Mouse (Mus musculus) ES-E14 (cell line): ENCODE measurements at regions not wholly inside any gene's neighbourhood (a gene's known extent, or its start where the extent isn't known, plus 50 kb on each side); places are given as distances from the start of the nearest gene placed in this dataset.

Experiments used
- DNase-seq: peaks from one replicate; pipeline ENCODE4 v3.0.0-alpha.2; 2013; ENCODE audit warnings: low read depth, low spot score
- H3K27ac ChIP-seq: 2 replicates; pipeline ENCODE4 v1.5.1; 2012; ENCODE audit warnings: low read depth, mild to moderate bottlenecking, low read length, moderate library complexity, mixed read lengths; ENCODE audit not compliant: poor library complexity, insufficient read depth, severe bottlenecking
- H3K36me3 ChIP-seq: 2 replicates; pipeline ENCODE4 v1.6.1; 2012; ENCODE audit warnings: mild to moderate bottlenecking, low read length, moderate library complexity, mixed read lengths; ENCODE audit not compliant: control insufficient read depth, poor library complexity, insufficient read depth, severe bottlenecking
- H3K4me1 ChIP-seq, 2 experiments: fragments of 150-350 bp in 1 of 2; sonication (generic) in 1 of 2; 2 replicates each; pipeline ENCODE4 v1.6.1; 2012; ENCODE audit warnings: low read length in 2 of 2, mild to moderate bottlenecking in 1 of 2, mixed read lengths in 1 of 2; ENCODE audit not compliant: control insufficient read depth in 2 of 2, insufficient read depth in 2 of 2, poor library complexity in 1 of 2
- H3K4me3 ChIP-seq, 2 experiments: fragments of 150-350 bp in 1 of 2; sonication (generic) in 1 of 2; 2 replicates each; pipeline ENCODE4 v1.5.1; 2012; ENCODE audit warnings: low read length in 2 of 2, low read depth in 1 of 2, mild to moderate bottlenecking in 1 of 2, mixed read lengths in 1 of 2; ENCODE audit not compliant: insufficient read depth in 1 of 2, poor library complexity in 1 of 2, severe bottlenecking in 1 of 2
- H3K9ac ChIP-seq: 2 replicates; pipeline ENCODE4 v1.6.1; 2012; ENCODE audit warnings: low read depth, mild to moderate bottlenecking, low read length, mixed read lengths; ENCODE audit not compliant: poor library complexity, insufficient read depth, severe bottlenecking
- H3K9me3 ChIP-seq: fragments of 150-350 bp; sonication (generic); 2 replicates; pipeline ENCODE4 v1.6.1; 2012; ENCODE audit warnings: low read depth, mild to moderate bottlenecking, low read length; ENCODE audit not compliant: control insufficient read depth, insufficient read depth
- CHD2 ChIP-seq: IDR thresholded peaks from 2 replicates; pipeline ENCODE4 v1.6.1; 2014; ENCODE audit warnings: mild to moderate bottlenecking, low read depth, low read length, inconsistent platforms
- HCFC1 ChIP-seq: IDR thresholded peaks from 2 replicates; pipeline ENCODE4 v1.6.1; 2012; ENCODE audit warnings: low read length, inconsistent platforms, borderline replicate concordance; ENCODE audit not compliant: insufficient read depth
- MAFK ChIP-seq: IDR thresholded peaks from 2 replicates; pipeline ENCODE4 v1.6.1; 2014; ENCODE audit warnings: mild to moderate bottlenecking, low read depth, low read length, inconsistent platforms; ENCODE audit not compliant: insufficient read depth
- ZC3H11A ChIP-seq: IDR thresholded peaks from 2 replicates; pipeline ENCODE4 v1.6.1; 2012; ENCODE audit warnings: low read depth, mild to moderate bottlenecking, inconsistent platforms, low read length, borderline replicate concordance
- ZNF384 ChIP-seq: IDR thresholded peaks from 2 replicates; pipeline ENCODE4 v1.6.1; 2012; ENCODE audit warnings: low read depth, low read length, inconsistent platforms
- in situ Hi-C, 2 experiments: fragments of 600-800 bp; cut with MboI; formaldehyde crosslinking; loops; one replicate each; pipeline ENCODE4 v1.15.1; 2025; ENCODE audit warnings: low sequenced_read_pairs in 2 of 2, inconsistent platforms in 1 of 2; ENCODE audit not compliant: unreplicated experiment in 2 of 2

DNA sequence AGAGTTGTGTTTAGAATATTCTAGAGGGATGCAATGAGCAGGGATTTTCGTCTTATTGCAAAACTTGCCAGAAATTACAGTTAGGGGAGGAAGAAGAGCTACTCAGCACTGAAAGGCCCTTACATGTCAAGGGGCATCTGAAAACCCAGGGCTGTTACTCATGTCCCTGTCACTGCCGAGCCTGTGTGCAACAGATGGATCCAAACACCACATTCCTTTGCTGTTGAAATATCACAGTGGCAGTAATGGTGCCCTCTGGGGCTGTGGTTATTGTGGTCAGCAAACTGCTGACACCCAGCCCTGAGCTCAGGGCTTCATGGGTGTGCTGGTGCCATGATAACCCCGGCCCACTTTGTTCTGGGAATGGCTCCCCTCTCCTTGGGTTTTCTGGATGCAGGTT is 114.3 kb upstream of the Ercc6l2 start:
- no peak overlapping the region for H3K4me3 ChIP-seq
- no peaks in the 10 kb centered on the region; a peak in 1 of 4 replicates for H3K4me1 ChIP-seq
- TF ChIP-seq ZC3H11A, result no peak
- no peak for TF ChIP-seq CHD2
- TF ChIP-seq ZNF384, result no peak
- TF ChIP-seq MAFK, result no peak
- TF ChIP-seq HCFC1, result no peak
- DNase-seq, result no peak
- H3K9ac ChIP-seq, result no peak overlapping the region
- H3K9me3 ChIP-seq, result no peaks in the 10 kb centered on the region
- no peaks in the 10 kb centered on the region for H3K36me3 ChIP-seq
- H3K27ac ChIP-seq, result no peak overlapping the region
- in situ Hi-C loops, result no loop called here

DNA sequence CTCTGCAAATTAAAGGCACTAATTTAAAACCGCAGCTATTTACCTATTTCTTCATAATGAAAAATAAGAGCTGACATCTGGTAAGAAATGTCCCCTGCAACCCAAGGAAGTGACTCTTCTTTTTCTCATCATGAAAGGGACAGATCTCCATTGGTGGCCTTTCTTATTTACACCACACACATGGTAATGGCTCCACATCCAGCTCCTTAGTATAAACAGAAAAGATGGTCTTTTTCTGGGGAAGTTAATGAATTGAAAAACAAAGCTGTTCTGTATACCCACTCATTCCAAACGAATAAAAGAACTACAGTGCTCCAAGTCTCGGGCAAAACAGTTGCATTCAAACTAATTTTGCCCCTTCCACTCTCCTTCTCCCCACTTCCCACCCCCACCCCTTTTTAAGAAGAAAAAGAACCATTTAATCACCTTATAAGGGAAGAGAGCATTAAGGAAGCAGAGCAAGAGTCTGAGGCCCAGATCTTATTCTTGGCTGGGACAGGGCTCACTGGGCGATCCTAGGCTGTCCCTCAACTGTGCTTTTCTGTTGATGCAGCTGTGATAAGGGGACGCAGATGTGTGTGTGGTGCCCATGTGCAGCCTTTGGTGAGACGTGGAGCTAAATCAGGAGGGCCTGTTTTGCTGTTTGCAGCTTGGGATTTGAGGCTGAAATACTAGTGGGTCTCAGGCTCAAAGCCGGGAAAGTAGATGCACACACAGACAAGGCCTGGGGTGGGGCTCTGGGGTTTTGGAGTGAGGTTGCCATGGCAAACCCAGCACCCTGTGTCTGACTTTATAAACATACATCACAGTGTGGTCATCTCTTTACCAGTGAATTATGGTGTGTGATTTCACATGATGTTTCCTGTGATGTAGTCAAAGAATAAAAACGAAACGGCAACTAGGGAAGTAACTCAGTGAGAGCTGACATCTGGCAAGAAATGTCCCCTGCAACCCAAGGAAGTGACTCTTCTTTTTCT is 113.6 kb upstream of the Ercc6l2 start:
- TF ChIP-seq MAFK (no peak), ZNF384 (no peak), ZC3H11A (no peak), HCFC1 (no peak), CHD2 (no peak)
- in situ Hi-C loops, result no loop called here
- Histone ChIP-seq H3K9me3 (no peaks in the 10 kb centered on the region), H3K4me3 (no peak overlapping the region), H3K4me1 (no peaks in the 10 kb centered on the region; a peak in 1 of 4 replicates), H3K36me3 (no peaks in the 10 kb centered on the region), H3K9ac (no peak overlapping the region), H3K27ac (no peak overlapping the region)
- no peak for DNase-seq

DNA sequence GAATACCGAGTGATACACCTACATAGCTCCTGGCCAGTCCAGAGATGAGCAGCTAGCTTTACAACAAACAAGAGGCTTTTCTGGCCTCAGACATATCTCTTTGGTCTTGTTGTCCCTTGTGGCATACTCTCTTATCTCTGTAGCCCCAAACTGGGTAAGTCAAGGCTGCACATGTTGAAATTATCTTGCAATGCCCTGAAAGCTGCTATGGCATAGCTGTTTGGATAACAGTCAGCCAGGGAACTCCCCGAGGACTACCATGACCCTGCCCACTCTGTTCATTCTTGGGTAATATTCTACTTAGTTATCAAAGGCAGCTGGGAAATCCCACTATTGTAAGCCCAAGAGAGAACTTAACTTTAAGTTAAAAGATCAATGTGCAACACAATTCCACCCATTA is 106.5 kb upstream of the Ercc6l2 start:
- H3K9me3 ChIP-seq, result no peaks in the 10 kb centered on the region
- H3K9ac ChIP-seq, result no peak overlapping the region
- H3K4me3 ChIP-seq, result no peak overlapping the region
- TF ChIP-seq CHD2, result no peak
- TF ChIP-seq HCFC1, result no peak
- TF ChIP-seq ZNF384, result no peak
- no peak for TF ChIP-seq ZC3H11A
- TF ChIP-seq MAFK, result no peak
- DNase-seq, result no peak
- no peak overlapping the region for H3K27ac ChIP-seq
- no peaks in the 10 kb centered on the region for H3K36me3 ChIP-seq
- H3K4me1 ChIP-seq, result no peaks in the 10 kb centered on the region
- in situ Hi-C loops, result no loop called here

DNA sequence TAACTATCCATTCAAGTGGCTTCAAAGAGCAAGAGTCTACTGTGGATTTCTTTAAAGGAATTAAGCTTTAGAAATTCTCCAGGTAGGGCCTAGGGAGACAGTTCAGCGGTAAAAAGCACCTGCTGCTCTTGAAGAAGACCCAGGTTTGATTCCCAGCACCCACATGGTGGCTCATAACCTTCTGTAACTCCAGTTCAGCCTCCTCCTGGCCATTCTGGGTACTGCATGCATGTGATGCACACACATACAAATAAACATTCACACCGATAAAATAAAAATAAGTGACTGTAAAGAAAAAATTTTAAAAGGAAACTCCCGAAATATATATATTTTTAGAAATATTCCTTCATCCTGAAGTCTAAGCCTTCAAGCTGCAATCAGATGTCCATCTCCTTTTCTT is 101.9 kb upstream of the Ercc6l2 start:
- H3K4me3 ChIP-seq, result no peak overlapping the region
- H3K36me3 ChIP-seq, result no peaks in the 10 kb centered on the region
- no peak overlapping the region for H3K27ac ChIP-seq
- peaks cover 2 to 4% of the 10 kb centered on the region in 2 experiments; a peak in 1 of 4 replicates for H3K4me1 ChIP-seq
- no peaks in the 10 kb centered on the region for H3K9me3 ChIP-seq
- DNase-seq, result no peak
- in situ Hi-C loops, result no loop called here
- no peak overlapping the region for H3K9ac ChIP-seq
- 0 out of 2 replicates have a peak, but pooled peaks have one; percentile 14 for TF ChIP-seq ZC3H11A
- TF ChIP-seq MAFK, result no peak
- no peak for TF ChIP-seq ZNF384
- no peak for TF ChIP-seq CHD2
